Mouse (Mus musculus) heart, embryonic 11.5 days (tissue): ENCODE measurements around the gene Phf19. TPM values are rescaled to one million over a fixed set of nuclear protein-coding genes. Genes with fewer than 3 reads are reported as not detected.
A peak's percentile ranks its signal among the peaks of the same experiment; 100 is the strongest.

Experiments
- ATAC-seq: fragments of 200-750 bp; cut with Nextera tagmentation; replicated peaks from 2 replicates; pipeline ENCODE4 v1.8.0; 2017; ENCODE audit warnings: moderate library complexity; ENCODE audit not compliant: insufficient number of reproducible peaks, low FRiP score, low TSS enrichment
- H3K27ac ChIP-seq: fragments of 300-500 bp; sonication (generic); 2 replicates; pipeline ENCODE4 v1.5.1; 2014; ENCODE audit warnings: mild to moderate bottlenecking, low read depth, low read length
- H3K27me3 ChIP-seq: fragments of 300-500 bp; sonication (generic); 2 replicates; pipeline ENCODE4 v1.6.1; 2014; ENCODE audit warnings: mild to moderate bottlenecking, low read length, mixed read lengths; ENCODE audit not compliant: control insufficient read depth, insufficient read depth
- H3K36me3 ChIP-seq: fragments of 300-500 bp; sonication (generic); 2 replicates; pipeline ENCODE4 v1.6.1; 2014; ENCODE audit warnings: mild to moderate bottlenecking, low read length, moderate library complexity, mixed read lengths; ENCODE audit not compliant: control insufficient read depth, insufficient read depth
- H3K4me1 ChIP-seq: fragments of 300-500 bp; sonication (generic); 2 replicates; pipeline ENCODE4 v1.6.1; 2014; ENCODE audit warnings: low read length; ENCODE audit not compliant: control insufficient read depth, insufficient read depth
- H3K4me2 ChIP-seq: fragments of 300-500 bp; sonication (generic); 2 replicates; pipeline ENCODE4 v1.6.1; 2014; ENCODE audit warnings: mild to moderate bottlenecking, moderate library complexity
- H3K4me3 ChIP-seq: fragments of 300-500 bp; sonication (generic); 2 replicates; pipeline ENCODE4 v1.5.1; 2014; ENCODE audit warnings: low read depth, low read length
- H3K9ac ChIP-seq: fragments of 300-500 bp; sonication (generic); 2 replicates; pipeline ENCODE4 v1.6.1; 2014; ENCODE audit warnings: mild to moderate bottlenecking, low read depth, low read length, moderate library complexity
- H3K9me3 ChIP-seq: fragments of 300-500 bp; sonication (generic); replicated peaks from 2 replicates; pipeline ENCODE4 v1.6.1; 2016; ENCODE audit warnings: low read length; ENCODE audit not compliant: control insufficient read depth
- WGBS: fragments of 180-500 bp; shearing (Covaris S2); extraction: QIAGEN DNeasy Blood & Tissue Kit; methylation state at CpG from one replicate; pipeline ENCODE4 v1.1.7; 2014; ENCODE audit not compliant: insufficient replicate concordance; 5-methylcytosine and 5-hydroxymethylcytosine counted together
- polyA plus RNA-seq: library from polyadenylated mRNA; unstranded; fragments of >200 nt; fragmentation: Nextera tagmentation; extraction: Ambion mirVana; gene quantifications from 2 replicates; pipeline ENCODE4 v1.2.1, GENCODE M21; 2014

Gene Phf19
- polyA plus RNA-seq, 1 experiment from 2014 or later, result 2.7 TPM

GRCm38 (mm10) chr2:34922729-34923128 lies 8.9 kb upstream of the Phf19 start:
- Histone ChIP-seq H3K36me3 (no peaks in the 10 kb centered on the region), H3K27ac (no peak overlapping the region), H3K9me3 (no peaks in the 10 kb centered on the region), H3K4me1 (0 out of 2 replicates have a peak, but pooled peaks cover 4% of the 10 kb centered on the region), H3K9ac (no peak overlapping the region), H3K4me3 (no peak overlapping the region), H3K27me3 (no peaks in the 10 kb centered on the region), H3K4me2 (no peak overlapping the region)
- WGBS, result 18% methylated on average over 2 of the region's 2 CpGs
- ATAC-seq, result no peak

- ATAC-seq, result no peak
- WGBS, result 55% methylated on average over 2 of the region's 2 CpGs
These were observed 6.3 kb upstream of the Phf19 start for GRCm38 (mm10) chr2:34920144-34920543.

GRCm38 (mm10) chr2:34915103-34915502 lies 1.3 kb upstream of the Phf19 start:
- Histone ChIP-seq H3K4me3 (no peak overlapping the region), H3K4me2 (no peak overlapping the region; the same call in 1 of the 2 replicates), H3K27ac (peak overlapping the region; percentile 3; the same call in 1 of the 2 replicates), H3K9ac (no peak overlapping the region), H3K27me3 (peaks cover 19% of the 10 kb centered on the region), H3K9me3 (no peaks in the 10 kb centered on the region), H3K4me1 (peaks cover 9% of the 10 kb centered on the region), H3K36me3 (no peaks in the 10 kb centered on the region)
- 37% methylated on average over 2 of the region's 2 CpGs for WGBS
- ATAC-seq, result no peak

More at GRCm38 (mm10) chr2:34920144-34920543, 6.3 kb upstream of the Phf19 start:
- Histone ChIP-seq H3K9me3 (no peaks in the 10 kb centered on the region), H3K4me1 (peaks cover 6% of the 10 kb centered on the region; the same call in 1 of the 2 replicates), H3K36me3 (no peaks in the 10 kb centered on the region), H3K27me3 (no peaks in the 10 kb centered on the region), H3K4me3 (no peak overlapping the region), H3K27ac (no peak overlapping the region), H3K9ac (no peak overlapping the region), H3K4me2 (no peak overlapping the region)

GRCm38 (mm10) chr2:34914823-34915082 lies 927 bp upstream of the Phf19 start:
- Histone ChIP-seq H3K27ac (no peak overlapping the region), H3K4me2 (no peak overlapping the region; the same call in 1 of the 2 replicates), H3K36me3 (no peaks in the 10 kb centered on the region), H3K9me3 (no peaks in the 10 kb centered on the region), H3K4me1 (peaks cover 8% of the 10 kb centered on the region), H3K9ac (no peak overlapping the region), H3K4me3 (no peak overlapping the region; the same call in 1 of the 2 replicates), H3K27me3 (peaks cover 19% of the 10 kb centered on the region)
- no peak for ATAC-seq
- WGBS, result 10% methylated on average over 2 of the region's 2 CpGs

GRCm38 (mm10) chr2:34914069-34914822 lies 420 bp upstream of the Phf19 start:
- Histone ChIP-seq H3K9me3 (no peaks in the 10 kb centered on the region), H3K27me3 (peaks cover 19% of the 10 kb centered on the region), H3K4me1 (peaks cover 8% of the 10 kb centered on the region), H3K4me2 (peak overlapping the region; percentile 97), H3K27ac (no peak overlapping the region), H3K36me3 (no peaks in the 10 kb centered on the region), H3K9ac (peak overlapping the region; percentile 66), H3K4me3 (peak overlapping the region; percentile 68)
- peak; percentile 51 for ATAC-seq
- 2% methylated on average over 39 of the region's 50 CpGs for WGBS

GRCm38 (mm10) chr2:34912613-34913012 lies 1.2 kb downstream of the Phf19 start:
- H3K4me2 ChIP-seq, result peak overlapping the region; percentile 97
- no peak for ATAC-seq
- H3K36me3 ChIP-seq, result no peaks in the 10 kb centered on the region
- H3K4me3 ChIP-seq, result peak overlapping the region; percentile 68; the same call in 1 of the 2 replicates
- 36% methylated on average over 7 of the region's 7 CpGs for WGBS
- no peak overlapping the region for H3K27ac ChIP-seq
- H3K27me3 ChIP-seq, result peaks cover 19% of the 10 kb centered on the region
- H3K9me3 ChIP-seq, result no peaks in the 10 kb centered on the region
- no peak overlapping the region for H3K9ac ChIP-seq
- H3K4me1 ChIP-seq, result peaks cover 8% of the 10 kb centered on the region

- H3K27ac ChIP-seq, result no peak overlapping the region
- H3K9me3 ChIP-seq, result no peaks in the 10 kb centered on the region
- peaks cover 19% of the 10 kb centered on the region for H3K27me3 ChIP-seq
- WGBS, result 73% methylated on average over 5 of the region's 5 CpGs
- H3K4me3 ChIP-seq, result no peak overlapping the region
- no peak for ATAC-seq
- H3K4me2 ChIP-seq, result no peak overlapping the region
- peaks cover 8% of the 10 kb centered on the region for H3K4me1 ChIP-seq
- H3K36me3 ChIP-seq, result no peaks in the 10 kb centered on the region
- no peak overlapping the region for H3K9ac ChIP-seq
These were observed 2.0 kb downstream of the Phf19 start for GRCm38 (mm10) chr2:34911871-34912270.

GRCm38 (mm10) chr2:34909719-34910118 lies 4.1 kb downstream of the Phf19 start:
- Histone ChIP-seq H3K27ac (no peak overlapping the region), H3K4me2 (no peak overlapping the region), H3K9me3 (no peaks in the 10 kb centered on the region), H3K36me3 (no peaks in the 10 kb centered on the region), H3K4me1 (peaks cover 6% of the 10 kb centered on the region), H3K4me3 (no peak overlapping the region), H3K9ac (no peak overlapping the region), H3K27me3 (peaks cover 19% of the 10 kb centered on the region)
- 81% methylated on average over 4 of the region's 4 CpGs for WGBS
- ATAC-seq, result no peak
